ENCODE assay signal across 8 mouse cellular contexts in the genomic region with DNA sequence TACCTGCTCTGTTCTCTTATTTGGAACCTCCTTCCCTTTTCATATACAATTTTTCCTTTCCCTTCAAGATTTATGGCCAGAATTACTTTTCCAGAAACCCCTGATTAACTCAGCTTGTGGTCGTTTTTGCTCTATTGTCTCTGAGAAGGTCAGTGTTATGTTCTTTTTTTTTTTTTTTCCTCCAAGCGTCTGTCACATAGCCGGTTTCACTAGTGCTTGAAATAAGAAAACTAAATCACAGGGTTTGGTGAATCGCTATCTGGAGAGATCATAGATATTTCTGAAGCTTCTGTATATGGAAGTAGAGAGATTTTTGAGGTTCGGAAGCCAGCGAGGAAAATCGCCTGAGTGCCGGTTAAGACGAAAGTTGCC. TPM values are rescaled to one million over a fixed set of nuclear protein-coding genes. Genes with fewer than 3 reads are reported as not detected.
A peak's percentile ranks its signal among the peaks of the same experiment; 100 is the strongest.
DNase-seq lines count a peak whose midpoint lies in the region; ATAC-seq and TF ChIP-seq lines count a peak whose summit lies in the region.

No protein-coding gene starts in this region.

- H3K4me2 ChIP-seq in embryonic facial prominence, embryonic 13.5 days = peak overlapping the region; percentile 71
- H3K4me2 ChIP-seq in intestine, embryonic 14.5 days (ENCODE audit: low read length) = peak overlapping the region; percentile 64
- peak overlapping the region; percentile 69 for H3K4me2 ChIP-seq in myocyte (ENCODE audit: low read depth)

- H3K79me2 ChIP-seq in myocyte (ENCODE audit: control insufficient read depth, insufficient read depth) = peaks cover 19% of the 10 kb centered on the region

- ATAC-seq in embryonic facial prominence, embryonic 13.5 days (ENCODE audit: insufficient number of reproducible peaks, insufficient read depth, low FRiP score, low TSS enrichment, low read depth) = no peak
- no peak for ATAC-seq in intestine, embryonic 14.5 days (replicated peaks; ENCODE audit: low FRiP score, low TSS enrichment, low read depth)

- no peak for TF ChIP-seq POLR2A in myocyte (IDR thresholded peaks at IDR 0.05; ENCODE audit: insufficient read length, low read depth)

- H3K27me3 ChIP-seq in embryonic facial prominence, embryonic 13.5 days = no peaks in the 10 kb centered on the region
- H3K27me3 ChIP-seq in intestine, embryonic 14.5 days (replicated peaks; ENCODE audit: control insufficient read depth, insufficient read depth, low read length) = no peaks in the 10 kb centered on the region
- peaks cover 4% of the 10 kb centered on the region for H3K27me3 ChIP-seq in myocyte (ENCODE audit: control insufficient read depth, insufficient read depth, insufficient read length)

- under 1% methylated on average over 9 of the region's 9 CpGs for WGBS in embryonic facial prominence, embryonic 13.5 days
- WGBS in intestine, embryonic 14.5 days = under 1% methylated on average over 9 of the region's 9 CpGs

- H3K9me3 ChIP-seq in embryonic facial prominence, embryonic 13.5 days = no peaks in the 10 kb centered on the region
- H3K9me3 ChIP-seq in intestine, embryonic 14.5 days (ENCODE audit: control insufficient read depth, low read length) = no peaks in the 10 kb centered on the region

- no peak for TF ChIP-seq CTCF in left cerebral cortex, adult 2 months (IDR thresholded peaks at IDR 0.05)

- no peak for DNase-seq in left cerebral cortex, adult 2 months (ENCODE audit: extremely low spot score in 1 of 2, low spot score in 2 of 2)
- no peak for DNase-seq in left cerebral cortex, postnatal 10 days (ENCODE audit: extremely low spot score in 1 of 2, low spot score in 2 of 2)
- DNase-seq in intestine, embryonic 14.5 days (ENCODE audit: low spot score) = no peak
- DNase-seq in Muller cell, postnatal 12 days (ENCODE audit: inconsistent ontology term) = no peak
- no peak for DNase-seq in cerebellum, postnatal 4 days (ENCODE audit: low spot score in 2 of 2)
- no peak for DNase-seq in left cerebral cortex, postnatal 25 days (ENCODE audit: low spot score in 2 of 2)

- intact Hi-C loops in left cerebral cortex, adult 2 months (cut with DNase I) = loop anchor here (2.0 kb wide), 1 partner anchor 47 kb away; a partner anchor contains a TSS
- intact Hi-C loops in left cerebral cortex, postnatal 10 days (cut with DNase I) = no loop called here
- intact Hi-C loops in left cerebral cortex, postnatal 25 days (cut with DNase I) = no loop called here

- H3K4me1 ChIP-seq in embryonic facial prominence, embryonic 13.5 days = peaks cover 16% of the 10 kb centered on the region
- H3K4me1 ChIP-seq in intestine, embryonic 14.5 days (replicated peaks; ENCODE audit: control insufficient read depth, insufficient read depth, low read length) = peaks cover 8% of the 10 kb centered on the region

- H3K27ac ChIP-seq in left cerebral cortex, adult 2 months = peak overlapping the region; percentile 94; the same call in 1 of the 2 replicates
- no peak overlapping the region for H3K27ac ChIP-seq in embryonic facial prominence, embryonic 13.5 days
- H3K27ac ChIP-seq in intestine, embryonic 14.5 days (ENCODE audit: low read depth) = peak overlapping the region; percentile 51

- peak overlapping the region; percentile 58 for H3ac ChIP-seq in myocyte (ENCODE audit: control insufficient read depth, insufficient read length)

- peak overlapping the region; percentile 83 for H3K4me3 ChIP-seq in left cerebral cortex, adult 2 months
- peak overlapping the region; percentile 93 for H3K4me3 ChIP-seq in embryonic facial prominence, embryonic 13.5 days
- peak overlapping the region; percentile 58 for H3K4me3 ChIP-seq in intestine, embryonic 14.5 days (ENCODE audit: low read depth, low read length)
- peak overlapping the region; percentile 83 for H3K4me3 ChIP-seq in myocyte

- peaks cover 15% of the 10 kb centered on the region for H3K36me3 ChIP-seq in embryonic facial prominence, embryonic 13.5 days
- peaks cover 21% of the 10 kb centered on the region for H3K36me3 ChIP-seq in intestine, embryonic 14.5 days (ENCODE audit: control insufficient read depth, insufficient read depth, low read length)
- peaks cover 18% of the 10 kb centered on the region for H3K36me3 ChIP-seq in myocyte (ENCODE audit: control insufficient read depth, insufficient read depth)

- H3K9ac ChIP-seq in embryonic facial prominence, embryonic 13.5 days = peak overlapping the region; percentile 61
- H3K9ac ChIP-seq in intestine, embryonic 14.5 days (ENCODE audit: low read length) = peak overlapping the region; percentile 70

TF ChIP-seq in myocyte, 11 proteins besides CTCF, POLR2A, EP300 and RAD21:
- TF ChIP-seq E2F4 (IDR thresholded peaks at IDR 0.05; ENCODE audit: insufficient read depth) = no peak
- no peak for TF ChIP-seq POLR2AphosphoS2 (IDR thresholded peaks at IDR 0.05; ENCODE audit: insufficient read length, low read depth)
- TF ChIP-seq REST (IDR thresholded peaks at IDR 0.05; ENCODE audit: insufficient read depth, insufficient read length) = no peak
- TF ChIP-seq MYOG (IDR thresholded peaks at IDR 0.05; ENCODE audit: control insufficient read depth in 1 of 3, insufficient read depth in 1 of 3, insufficient read length in 2 of 3, low read depth in 2 of 3) = no peak
- no peak for TF ChIP-seq TCF3 (IDR thresholded peaks at IDR 0.05; ENCODE audit: insufficient read length, low read depth)
- no peak for TF ChIP-seq SRF (IDR thresholded peaks at IDR 0.05; ENCODE audit: control insufficient read depth, insufficient read length, low read depth)
- no peak for TF ChIP-seq MAX (IDR thresholded peaks at IDR 0.05; ENCODE audit: low read depth)
- TF ChIP-seq CEBPB (IDR thresholded peaks at IDR 0.05; ENCODE audit: insufficient read depth, poor library complexity, severe bottlenecking) = no peak
- TF ChIP-seq USF1 (IDR thresholded peaks at IDR 0.05; ENCODE audit: low read depth) = no peak
- TF ChIP-seq MYOD1 (IDR thresholded peaks at IDR 0.05; ENCODE audit: control insufficient read depth in 1 of 3, insufficient read length in 2 of 3, low read depth in 2 of 3) = no peak
- no peak for TF ChIP-seq TCF12 (IDR thresholded peaks at IDR 0.05; ENCODE audit: insufficient read depth, poor library complexity, severe bottlenecking)

RNA-seq across cellular contexts. Expression of a gene that starts 0.2 kb away (rescaled TPM):
- total RNA-seq in left cerebral cortex, adult 2 months (2021) = 10 to 100 TPM; 90.2 to 92.8 TPM
- total RNA-seq in left cerebral cortex, postnatal 10 days (2021) = 10 to 100 TPM; 74.9 to 81.3 TPM
- polyA plus RNA-seq in embryonic facial prominence, embryonic 13.5 days (2015; fragmentation: Nextera tagmentation; extraction: Ambion mirVana) = 73.4 and 75.9 TPM in 2 replicates
- 85.9 and 87.8 TPM in 2 replicates for polyA plus RNA-seq in intestine, embryonic 14.5 days (2014; fragmentation: Nextera tagmentation; extraction: Ambion mirVana)
- polyA plus RNA-seq in myocyte (2012; fragmentation: generic; extraction: Trizol) = 42.4 TPM
- total RNA-seq in left cerebral cortex, postnatal 25 days (2021) = 100 to 1,000 TPM in 1 of 2 experiments, 10 to 100 TPM in 1; 95.6 to 103 TPM

RNA-seq across cellular contexts. Expression of a gene that starts 46.6 kb away (rescaled TPM):
- 100 to 1,000 TPM; 168 to 178 TPM for total RNA-seq in left cerebral cortex, adult 2 months (2021)
- 100 to 1,000 TPM; 179 to 180 TPM for total RNA-seq in left cerebral cortex, postnatal 10 days (2021)
- 88.4 and 102 TPM in 2 replicates for polyA plus RNA-seq in embryonic facial prominence, embryonic 13.5 days (2015; fragmentation: Nextera tagmentation; extraction: Ambion mirVana)
- 98.2 and 106 TPM in 2 replicates for polyA plus RNA-seq in intestine, embryonic 14.5 days (2014; fragmentation: Nextera tagmentation; extraction: Ambion mirVana)
- 22.7 TPM for polyA plus RNA-seq in myocyte (2012; fragmentation: generic; extraction: Trizol)
- total RNA-seq in left cerebral cortex, postnatal 25 days (2021) = 100 to 1,000 TPM; 194 TPM
